Mouse (Mus musculus): ENCODE results near the gene Bcl2l10.
"Not testable (repeated sequence)": the region's sequence is repeated elsewhere in the genome, so short reads cannot be mapped to it uniquely, and the experiment has no call there.

Gene Bcl2l10

GRCm38 (mm10) chr9:75338016-75338415 is 9.5 kb upstream of the Bcl2l10 start:
- no peak for DNase-seq (ENCODE audit: extremely low spot score, low read depth, low spot score)

GRCm38 (mm10) chr9:75342433-75342832 is 5.1 kb upstream of the Bcl2l10 start:
- DNase-seq (ENCODE audit: extremely low spot score, low read depth, low spot score): no peak

GRCm38 (mm10) chr9:75348066-75348465 is 508 bp downstream of the Bcl2l10 start:
- DNase-seq (ENCODE audit: extremely low spot score, low read depth, low spot score): no peak

- no peak for DNase-seq (ENCODE audit: extremely low spot score, low read depth, low spot score)
Observed at GRCm38 (mm10) chr9:75348641-75349040, 1.1 kb downstream of the Bcl2l10 start.

GRCm38 (mm10) chr9:75353094-75353493 is 5.5 kb downstream of the Bcl2l10 start:
- DNase-seq (ENCODE audit: extremely low spot score, low read depth, low spot score): no peak

- no peak for DNase-seq (ENCODE audit: extremely low spot score, low read depth, low spot score)
Observed at GRCm38 (mm10) chr9:75355783-75356182, 8.2 kb downstream of the Bcl2l10 start.

GRCm38 (mm10) chr9:75357087-75357654 is 9.6 kb downstream of the Bcl2l10 start:
- no peak for DNase-seq (ENCODE audit: extremely low spot score, low read depth, low spot score)

GRCm38 (mm10) chr9:75361699-75362098 is 14.1 kb downstream of the Bcl2l10 start:
- no peak for DNase-seq (ENCODE audit: extremely low spot score, low read depth, low spot score)

GRCm38 (mm10) chr9:75362201-75362600 is 14.6 kb downstream of the Bcl2l10 start:
- DNase-seq (ENCODE audit: extremely low spot score, low read depth, low spot score): no peak

- DNase-seq (ENCODE audit: extremely low spot score, low read depth, low spot score): no peak
Observed at GRCm38 (mm10) chr9:75363001-75363400, 15.4 kb downstream of the Bcl2l10 start.

- DNase-seq (ENCODE audit: extremely low spot score, low read depth, low spot score): not testable (repeated sequence)
Observed at GRCm38 (mm10) chr9:75363702-75364101, 16.1 kb downstream of the Bcl2l10 start.

GRCm38 (mm10) chr9:75365195-75365594 is 17.6 kb downstream of the Bcl2l10 start:
- DNase-seq (ENCODE audit: extremely low spot score, low read depth, low spot score): no peak

GRCm38 (mm10) chr9:75366191-75366590 is 18.6 kb downstream of the Bcl2l10 start:
- no peak for DNase-seq (ENCODE audit: extremely low spot score, low read depth, low spot score)

GRCm38 (mm10) chr9:75368779-75369178 is 21.2 kb downstream of the Bcl2l10 start:
- no peak for DNase-seq (ENCODE audit: extremely low spot score, low read depth, low spot score)

GRCm38 (mm10) chr9:75375606-75376005 is 28.0 kb downstream of the Bcl2l10 start:
- no peak for DNase-seq (ENCODE audit: extremely low spot score, low read depth, low spot score)

GRCm38 (mm10) chr9:75376428-75376827 is 28.9 kb downstream of the Bcl2l10 start:
- DNase-seq (ENCODE audit: extremely low spot score, low read depth, low spot score): no peak

- no peak for DNase-seq (ENCODE audit: extremely low spot score, low read depth, low spot score)
Observed at GRCm38 (mm10) chr9:75378774-75379173, 31.2 kb downstream of the Bcl2l10 start.

GRCm38 (mm10) chr9:75382825-75383224 is 35.3 kb downstream of the Bcl2l10 start:
- no peak for DNase-seq (ENCODE audit: extremely low spot score, low read depth, low spot score)

- no peak for DNase-seq (ENCODE audit: extremely low spot score, low read depth, low spot score)
Observed at GRCm38 (mm10) chr9:75383785-75384184, 36.2 kb downstream of the Bcl2l10 start.

GRCm38 (mm10) chr9:75384337-75384962 is 36.9 kb downstream of the Bcl2l10 start:
- no peak for DNase-seq (ENCODE audit: extremely low spot score, low read depth, low spot score)

GRCm38 (mm10) chr9:75385218-75385974 is 37.8 kb downstream of the Bcl2l10 start:
- DNase-seq (ENCODE audit: extremely low spot score, low read depth, low spot score): no peak

- DNase-seq (ENCODE audit: extremely low spot score, low read depth, low spot score): no peak
Observed at GRCm38 (mm10) chr9:75393251-75393650, 45.7 kb downstream of the Bcl2l10 start.
